Mouse (Mus musculus) induced T-regulatory cell, adult 2 months (primary cell): Measurements from ENCODE around the gene Ap1s3.
"Not testable (repeated sequence)": the region's sequence is repeated elsewhere in the genome, so short reads cannot be mapped to it uniquely, and the experiment has no call there.

ENCODE experiments used
- DNase-seq: peaks from one replicate; pipeline ENCODE4 v3.0.0-alpha.2; 2012; ENCODE audit warnings: low read depth

Gene Ap1s3

GRCm38 (mm10) chr1:79664911-79665310 lies 6.9 kb downstream of the Ap1s3 start:
- no peak for DNase-seq

GRCm38 (mm10) chr1:79659598-79659997 lies 12.2 kb downstream of the Ap1s3 start:
- DNase-seq = no peak

GRCm38 (mm10) chr1:79657411-79657810 lies 14.4 kb downstream of the Ap1s3 start:
- DNase-seq = no peak

DNA sequence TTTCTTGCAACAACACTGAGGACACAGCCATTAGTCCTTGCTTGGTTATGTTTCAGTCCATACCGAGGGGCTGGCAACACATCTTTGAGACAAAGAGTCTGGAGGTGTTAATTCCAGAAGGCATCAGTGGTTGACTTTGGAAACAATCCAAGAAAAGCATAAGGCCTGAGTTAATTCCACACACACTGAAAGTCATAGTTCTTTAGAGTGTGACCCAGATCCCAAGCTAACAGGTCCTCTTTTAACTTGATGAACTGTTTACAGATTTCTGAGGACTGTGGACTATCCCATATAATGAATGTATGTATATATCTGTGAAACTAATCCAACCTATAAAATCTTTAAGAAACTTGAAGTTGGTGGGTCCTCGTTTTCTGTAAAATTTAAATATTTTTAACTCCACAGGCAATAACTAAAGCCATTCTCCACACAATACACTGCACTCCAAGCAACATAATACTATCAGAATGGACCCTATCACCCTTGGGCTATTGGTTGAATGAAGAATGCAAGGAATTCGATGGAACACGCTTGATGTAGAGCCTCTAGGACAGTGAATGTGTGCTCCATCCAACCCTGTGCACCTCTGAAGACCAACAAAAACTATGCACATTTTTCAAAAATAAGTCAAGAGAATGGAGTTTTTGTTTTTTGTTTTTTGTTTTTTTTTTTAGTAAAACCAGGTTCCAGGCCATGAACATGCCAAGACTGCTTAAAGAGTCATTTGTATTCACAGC lies 15.8 kb downstream of the Ap1s3 start:
- no peak for DNase-seq

- DNase-seq = no peak
Observed at GRCm38 (mm10) chr1:79654948-79655347, 16.8 kb downstream of the Ap1s3 start.

DNA sequence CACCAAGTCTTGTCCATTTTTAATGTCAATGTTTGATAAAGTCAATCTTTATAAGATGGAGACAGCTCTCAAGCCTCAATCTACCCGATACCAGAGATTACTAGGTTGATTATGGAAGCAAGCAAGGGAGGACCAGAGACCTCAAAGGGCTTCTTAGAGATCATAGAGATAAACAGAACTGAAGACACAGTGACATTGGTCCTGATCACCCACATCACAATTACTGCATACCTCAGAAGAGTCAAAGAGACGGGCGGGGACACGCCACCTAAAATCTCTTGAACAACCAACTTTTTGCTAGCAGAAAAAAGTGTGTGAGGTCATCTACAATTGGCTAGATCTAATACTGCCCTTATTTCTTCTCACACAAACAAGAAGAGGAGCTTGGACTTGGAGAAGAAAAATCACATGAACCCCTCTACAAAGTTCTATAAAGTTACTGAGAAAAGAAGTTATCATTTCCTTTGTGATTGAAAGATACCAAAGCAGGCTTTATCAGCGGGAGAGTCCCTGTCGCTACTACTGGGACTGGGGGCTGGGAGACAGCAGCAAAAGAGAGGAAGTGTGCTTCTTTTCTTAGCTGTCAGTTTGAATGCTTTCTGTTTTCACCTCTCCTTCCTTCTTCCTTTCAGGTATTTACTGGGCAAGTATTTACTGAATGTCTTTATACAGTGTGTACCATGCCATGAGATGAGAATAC lies 28.2 kb downstream of the Ap1s3 start:
- peak; percentile 60 for DNase-seq

- no peak for DNase-seq
Observed at GRCm38 (mm10) chr1:79642680-79643079, 29.1 kb downstream of the Ap1s3 start.

DNA sequence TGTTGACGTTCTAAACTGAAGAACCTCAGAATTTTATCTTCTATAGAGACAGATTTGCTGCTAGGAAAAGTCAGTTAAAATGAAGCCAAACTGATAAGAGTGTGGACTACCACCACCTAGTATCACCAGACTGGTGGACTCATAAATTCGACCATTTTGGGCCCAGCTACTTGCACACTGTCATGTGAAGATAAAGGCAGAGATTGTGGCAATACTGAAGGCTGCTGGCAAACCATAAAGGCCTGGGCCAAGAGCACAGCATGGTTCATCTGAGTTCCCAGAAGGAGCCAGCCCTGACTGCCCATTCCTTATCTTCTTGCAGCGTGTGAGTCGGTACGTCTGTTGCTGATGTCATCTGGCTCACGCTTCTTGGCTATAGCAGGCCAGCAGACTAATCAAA lies 30.4 kb downstream of the Ap1s3 start:
- no peak for DNase-seq

DNA sequence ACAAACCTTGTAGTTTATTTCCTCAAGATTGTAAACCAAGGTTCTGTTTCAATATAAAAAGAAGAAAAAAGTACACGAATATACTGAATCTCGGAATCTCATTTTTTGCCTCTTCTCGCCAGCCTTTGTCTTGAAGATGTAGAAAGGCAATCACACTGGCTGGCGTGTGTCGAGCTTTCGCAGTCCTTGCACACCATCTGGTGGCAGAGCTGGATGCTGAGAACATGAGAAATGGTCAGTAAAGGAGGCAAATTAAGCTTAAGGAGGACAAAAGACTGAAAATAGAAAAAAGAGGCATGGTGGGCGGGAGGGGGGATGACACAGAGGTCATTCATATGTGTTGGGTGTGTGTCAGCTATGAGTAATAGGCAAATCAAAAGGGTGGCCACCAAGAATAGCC lies 31.6 kb downstream of the Ap1s3 start:
- peak; percentile 28 for DNase-seq

GRCm38 (mm10) chr1:79639683-79640082 lies 32.1 kb downstream of the Ap1s3 start:
- no peak for DNase-seq

GRCm38 (mm10) chr1:79639107-79639506 lies 32.7 kb downstream of the Ap1s3 start:
- no peak for DNase-seq

DNA sequence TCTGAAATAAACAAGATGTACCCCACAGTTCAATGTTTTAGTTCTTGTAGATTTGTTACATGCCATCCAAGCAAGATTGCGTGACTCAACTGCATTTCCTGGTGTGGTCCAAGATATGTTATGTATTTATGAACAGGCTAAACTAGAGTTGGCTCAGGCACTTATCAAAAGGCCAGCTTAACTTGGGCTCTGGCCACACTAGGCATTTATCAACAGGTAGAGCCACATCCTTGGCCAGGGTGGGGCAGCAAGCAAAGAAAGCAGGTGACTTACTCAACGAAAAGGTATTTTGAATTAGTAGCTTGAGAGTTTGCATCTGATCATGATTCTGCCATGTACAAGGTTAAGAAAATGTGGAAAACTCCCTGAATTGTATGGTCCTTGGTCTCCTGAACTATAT lies 34.0 kb downstream of the Ap1s3 start:
- DNase-seq = no peak

GRCm38 (mm10) chr1:79631521-79631920 lies 40.3 kb downstream of the Ap1s3 start:
- DNase-seq = no peak

GRCm38 (mm10) chr1:79629726-79630125 lies 42.0 kb downstream of the Ap1s3 start:
- DNase-seq = no peak

GRCm38 (mm10) chr1:79626140-79626539 lies 45.6 kb downstream of the Ap1s3 start:
- peak; percentile 30 for DNase-seq

- no peak for DNase-seq
Observed at GRCm38 (mm10) chr1:79619434-79619833, 52.3 kb downstream of the Ap1s3 start.

DNA sequence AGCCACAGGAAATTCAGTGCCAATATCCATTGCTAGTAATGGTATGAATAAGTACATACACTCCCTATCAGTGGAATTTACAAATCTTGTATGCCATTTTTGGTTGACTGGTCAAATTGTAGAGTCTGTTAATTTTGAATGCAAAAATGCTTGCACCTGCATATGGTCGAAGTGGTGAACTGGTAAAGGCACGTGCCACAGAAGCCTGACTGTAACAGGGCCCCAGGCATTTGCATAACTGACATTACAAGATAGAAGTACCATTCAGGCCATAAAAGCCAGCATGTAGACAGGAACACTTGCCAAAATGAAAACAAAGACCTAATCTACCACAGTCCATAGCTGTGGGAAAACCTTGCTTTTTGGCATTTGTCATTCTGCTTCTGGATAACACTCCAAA lies 55.3 kb downstream of the Ap1s3 start:
- DNase-seq = no peak

DNA sequence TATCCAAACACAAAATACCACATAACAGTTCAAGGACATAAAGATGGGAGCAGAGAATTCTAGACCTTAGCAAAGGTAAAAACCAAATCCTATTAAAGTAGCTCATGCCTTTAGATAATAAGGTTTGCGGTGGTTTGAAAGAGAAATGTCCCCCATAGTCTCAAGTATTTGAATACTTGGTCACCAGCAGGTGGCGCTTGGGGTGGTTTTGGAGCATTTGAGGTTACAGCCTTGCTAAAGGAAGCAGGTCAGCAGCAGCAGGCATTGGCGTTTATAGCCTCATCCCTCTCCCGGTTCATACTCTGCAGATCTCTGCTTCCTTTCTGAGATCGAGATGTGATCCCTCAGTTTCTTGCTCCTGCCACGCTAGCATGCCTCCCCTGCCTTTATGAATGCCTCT lies 57.3 kb downstream of the Ap1s3 start:
- DNase-seq = peak; percentile 12

DNA sequence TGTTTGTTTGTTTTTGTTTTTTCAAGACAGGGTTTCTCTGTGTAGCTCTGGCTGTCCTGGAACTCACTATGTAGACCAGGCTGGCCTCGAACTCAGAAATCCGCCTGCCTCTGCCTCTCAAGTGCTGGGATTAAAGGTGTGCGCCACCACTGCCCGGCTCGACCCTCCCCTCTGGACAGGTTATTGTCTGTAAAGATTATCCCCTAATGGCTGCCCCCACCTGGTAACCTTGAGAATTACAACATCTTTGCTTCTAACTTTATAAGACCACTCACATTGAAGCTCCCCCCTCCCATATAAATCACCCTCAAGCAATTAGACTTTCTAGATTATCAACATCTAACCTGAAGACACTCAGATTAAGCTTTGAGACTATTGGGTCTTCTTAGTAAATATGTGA lies 60.5 kb downstream of the Ap1s3 start:
- DNase-seq = peak; percentile 25

GRCm38 (mm10) chr1:79608856-79609255 lies 62.9 kb downstream of the Ap1s3 start:
- DNase-seq = not testable (repeated sequence)

DNA sequence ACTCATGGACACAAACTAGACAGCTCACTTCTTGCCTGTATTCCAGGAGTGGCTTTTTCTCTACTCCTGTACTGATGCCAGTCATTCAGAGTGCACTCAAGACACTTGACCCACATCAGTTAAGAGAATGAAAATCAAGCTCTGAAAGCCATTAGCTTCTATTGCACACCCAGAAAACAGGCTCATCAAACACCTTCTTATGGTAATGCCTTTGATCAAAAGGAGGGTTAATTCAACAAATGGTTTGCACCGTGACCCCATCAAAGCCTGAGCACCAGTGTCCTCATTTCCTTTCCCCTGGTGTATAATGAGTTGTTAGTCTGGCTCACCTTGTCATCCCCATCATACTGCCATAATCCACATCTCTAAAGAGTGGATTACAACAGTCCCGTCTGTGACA lies 69.3 kb downstream of the Ap1s3 start:
- no peak for DNase-seq

- DNase-seq = no peak
Observed at GRCm38 (mm10) chr1:79598385-79599178, 73.2 kb downstream of the Ap1s3 start.

DNA sequence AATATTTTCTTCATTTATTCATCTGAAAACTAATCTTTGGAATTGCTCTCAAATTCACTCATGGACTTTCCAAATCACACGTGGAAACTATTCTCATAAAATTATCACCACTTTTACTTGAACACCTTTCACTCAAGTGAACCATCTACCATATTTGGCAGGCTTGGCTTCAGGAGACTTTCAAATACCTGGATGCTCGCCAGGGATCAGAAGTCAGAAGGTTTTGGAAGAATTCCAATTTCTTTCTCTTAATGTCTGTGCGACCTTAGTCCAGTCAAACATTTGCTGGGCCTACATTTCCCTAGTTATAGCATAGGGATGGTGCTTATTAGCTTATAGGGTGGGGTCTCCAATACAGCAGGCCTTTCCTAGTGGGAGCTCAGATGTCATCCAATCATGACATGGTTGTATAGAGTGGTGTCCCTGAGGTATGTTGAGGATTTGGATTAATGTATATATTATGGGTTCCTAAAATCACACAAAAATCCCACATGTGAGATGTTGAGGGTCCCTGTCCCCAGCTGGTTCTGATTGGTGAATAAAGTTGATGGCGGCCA lies 79.0 kb downstream of the Ap1s3 start:
- DNase-seq = no peak
